Mouse (Mus musculus): ENCODE measurements at regions not wholly inside any gene's neighbourhood (a gene's known extent, or its start where the extent isn't known, plus 50 kb on each side); places are given as distances from the start of the nearest gene placed in this dataset.

DNA sequence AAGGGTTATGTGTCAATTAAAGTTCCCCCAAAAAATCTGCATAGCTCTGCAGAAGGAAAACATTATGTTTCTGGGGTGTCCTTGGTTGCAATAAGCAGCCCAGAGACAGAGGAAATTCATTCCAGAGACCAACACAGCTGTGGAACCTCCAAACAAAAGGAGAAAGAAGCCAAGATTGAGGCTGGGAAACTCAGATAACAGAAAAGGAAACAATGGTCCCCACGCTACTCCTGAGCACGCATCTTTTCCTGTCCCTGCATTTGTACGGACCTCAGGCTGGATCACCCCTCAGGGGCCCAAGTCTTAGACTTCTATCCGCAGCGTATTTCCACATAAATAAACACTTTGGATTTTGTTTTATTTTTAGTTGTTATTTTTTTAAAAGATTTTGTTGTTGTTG, 138.9 kb downstream of the Psmg1 start:
- H3K27me3 ChIP-seq (ENCODE audit: control insufficient read depth, insufficient read depth, low read length) = no peaks in the 10 kb centered on the region
- H3K36me3 ChIP-seq (ENCODE audit: control insufficient read depth, insufficient read depth, low read length) = no peaks in the 10 kb centered on the region
- peak overlapping the region; percentile 75 to 79 for H3K27ac ChIP-seq (replicated peaks in 1 of 2; ENCODE audit: control insufficient read depth in 1 of 2, insufficient read depth in 1 of 2, low read depth in 2 of 2, low read length in 2 of 2)
- no peak overlapping the region for H3K4me2 ChIP-seq (ENCODE audit: low read length)
- H3K9me3 ChIP-seq (ENCODE audit: control insufficient read depth, low read length) = no peaks in the 10 kb centered on the region
- peaks cover 10 to 16% of the 10 kb centered on the region in 2 experiments for H3K4me1 ChIP-seq (ENCODE audit: control insufficient read depth in 2 of 2, insufficient read depth in 2 of 2, low read length in 2 of 2)
- 66% methylated on average over 5 of the region's 5 CpGs for WGBS
- no peak overlapping the region for H3K9ac ChIP-seq (ENCODE audit: low read length)
- no peak for ATAC-seq (ENCODE audit: insufficient number of reproducible peaks, insufficient read depth, low FRiP score, low read depth)
- no peak overlapping the region for H3K4me3 ChIP-seq (ENCODE audit: control insufficient read depth in 1 of 2, insufficient read depth in 1 of 2, low read depth in 1 of 2, low read length in 2 of 2)

GRCm38 (mm10) chr16:95848555-95849082, 142.1 kb downstream of the Psmg1 start:
- Histone ChIP-seq H3K4me2 (ENCODE audit: low read length) (no peak overlapping the region), H3K9me3 (ENCODE audit: control insufficient read depth, low read length) (no peaks in the 10 kb centered on the region), H3K27me3 (ENCODE audit: control insufficient read depth, insufficient read depth, low read length) (no peaks in the 10 kb centered on the region), H3K27ac (replicated peaks in 1 of 2; ENCODE audit: control insufficient read depth in 1 of 2, insufficient read depth in 1 of 2, low read depth in 2 of 2, low read length in 2 of 2) (peak overlapping the region; percentile 18 to 53; a peak in 2 of 4 replicates), H3K36me3 (ENCODE audit: control insufficient read depth, insufficient read depth, low read length) (no peaks in the 10 kb centered on the region), H3K9ac (ENCODE audit: low read length) (no peak overlapping the region), H3K4me3 (ENCODE audit: control insufficient read depth in 1 of 2, insufficient read depth in 1 of 2, low read depth in 1 of 2, low read length in 2 of 2) (no peak overlapping the region), H3K4me1 (ENCODE audit: control insufficient read depth in 2 of 2, insufficient read depth in 2 of 2, low read length in 2 of 2) (peaks cover 10 to 16% of the 10 kb centered on the region in 2 experiments)
- 39% methylated on average over 6 of the region's 6 CpGs for WGBS
- ATAC-seq (ENCODE audit: insufficient number of reproducible peaks, insufficient read depth, low FRiP score, low read depth) = no peak

- 53% methylated on average over 3 of the region's 3 CpGs for WGBS
- Histone ChIP-seq H3K36me3 (ENCODE audit: control insufficient read depth, insufficient read depth, low read length) (no peaks in the 10 kb centered on the region), H3K4me3 (ENCODE audit: control insufficient read depth in 1 of 2, insufficient read depth in 1 of 2, low read depth in 1 of 2, low read length in 2 of 2) (no peak overlapping the region), H3K27me3 (ENCODE audit: control insufficient read depth, insufficient read depth, low read length) (no peaks in the 10 kb centered on the region), H3K9ac (ENCODE audit: low read length) (no peak overlapping the region), H3K9me3 (ENCODE audit: control insufficient read depth, low read length) (no peaks in the 10 kb centered on the region), H3K4me1 (ENCODE audit: control insufficient read depth in 2 of 2, insufficient read depth in 2 of 2, low read length in 2 of 2) (peaks cover 10 to 16% of the 10 kb centered on the region in 2 experiments), H3K27ac (replicated peaks in 1 of 2; ENCODE audit: control insufficient read depth in 1 of 2, insufficient read depth in 1 of 2, low read depth in 2 of 2, low read length in 2 of 2) (peak overlapping the region in 1 of 2 experiments; percentile 53; a peak in 2 of 4 replicates), H3K4me2 (ENCODE audit: low read length) (no peak overlapping the region)
- ATAC-seq (ENCODE audit: insufficient number of reproducible peaks, insufficient read depth, low FRiP score, low read depth) = no peak
Observed at GRCm38 (mm10) chr16:95847765-95848483, 142.8 kb downstream of the Psmg1 start.

DNA sequence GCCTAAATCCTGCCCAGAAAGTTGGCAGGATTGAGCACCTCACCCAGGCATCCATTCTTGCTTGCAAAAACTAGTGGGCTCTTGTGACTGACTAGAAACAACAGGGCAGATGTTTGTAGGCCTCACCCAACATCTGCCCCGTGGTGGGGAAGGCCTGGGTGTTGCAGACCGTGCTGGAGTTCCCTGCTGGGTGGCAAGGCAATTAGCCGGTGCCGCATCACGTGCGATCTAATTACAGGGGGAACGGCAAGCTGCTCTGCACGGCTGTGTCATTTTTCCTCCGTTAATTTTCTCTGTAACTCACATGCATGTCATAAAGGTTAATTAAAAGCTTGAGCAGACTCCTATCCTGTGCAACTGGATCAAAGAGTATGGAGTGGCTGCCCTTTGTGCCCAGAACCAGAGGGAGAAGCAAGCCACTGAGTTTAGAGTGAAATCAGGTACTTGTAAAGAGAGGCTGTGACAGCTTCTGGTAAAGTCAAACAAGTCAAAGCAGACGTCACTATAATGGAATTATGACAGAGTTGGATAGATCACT, 143.5 kb downstream of the Ets2 start:
- H3K27ac ChIP-seq (replicated peaks in 1 of 2; ENCODE audit: control insufficient read depth in 1 of 2, insufficient read depth in 1 of 2, low read depth in 2 of 2, low read length in 2 of 2) = no peak overlapping the region
- H3K4me3 ChIP-seq (ENCODE audit: control insufficient read depth in 1 of 2, insufficient read depth in 1 of 2, low read depth in 1 of 2, low read length in 2 of 2) = no peak overlapping the region
- H3K4me1 ChIP-seq (ENCODE audit: control insufficient read depth in 2 of 2, insufficient read depth in 2 of 2, low read length in 2 of 2) = peaks cover 10 to 16% of the 10 kb centered on the region in 2 experiments
- H3K27me3 ChIP-seq (ENCODE audit: control insufficient read depth, insufficient read depth, low read length) = no peaks in the 10 kb centered on the region
- 72% methylated on average over 10 of the region's 10 CpGs for WGBS
- H3K36me3 ChIP-seq (ENCODE audit: control insufficient read depth, insufficient read depth, low read length) = no peaks in the 10 kb centered on the region
- no peak overlapping the region for H3K9ac ChIP-seq (ENCODE audit: low read length)
- H3K9me3 ChIP-seq (ENCODE audit: control insufficient read depth, low read length) = no peaks in the 10 kb centered on the region
- no peak for ATAC-seq (ENCODE audit: insufficient number of reproducible peaks, insufficient read depth, low FRiP score, low read depth)
- no peak overlapping the region for H3K4me2 ChIP-seq (ENCODE audit: low read length)

DNA sequence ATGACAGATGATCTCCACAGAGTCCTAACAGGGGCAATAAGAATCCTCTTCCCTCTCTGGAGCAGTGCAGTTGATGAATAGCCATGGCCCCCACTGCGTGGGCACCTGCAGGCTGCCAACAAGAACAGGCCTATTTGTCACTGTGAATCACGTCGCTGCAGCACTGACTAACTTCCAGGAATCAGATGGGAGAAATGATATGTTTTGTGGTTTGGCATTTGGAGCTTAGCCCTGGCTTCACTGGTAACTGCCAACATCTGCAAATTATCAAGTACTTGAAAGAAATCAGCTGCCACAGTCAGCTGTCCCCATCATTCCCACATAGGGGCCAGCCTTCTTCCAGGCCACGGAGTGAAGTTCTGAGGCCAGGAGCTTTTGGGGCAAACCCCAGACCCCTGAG, 142.8 kb downstream of the Ets2 start:
- Histone ChIP-seq H3K4me3 (ENCODE audit: control insufficient read depth in 1 of 2, insufficient read depth in 1 of 2, low read depth in 1 of 2, low read length in 2 of 2) (no peak overlapping the region), H3K9ac (ENCODE audit: low read length) (no peak overlapping the region), H3K27me3 (ENCODE audit: control insufficient read depth, insufficient read depth, low read length) (no peaks in the 10 kb centered on the region), H3K9me3 (ENCODE audit: control insufficient read depth, low read length) (no peaks in the 10 kb centered on the region), H3K4me2 (ENCODE audit: low read length) (no peak overlapping the region), H3K36me3 (ENCODE audit: control insufficient read depth, insufficient read depth, low read length) (no peaks in the 10 kb centered on the region), H3K4me1 (ENCODE audit: control insufficient read depth in 2 of 2, insufficient read depth in 2 of 2, low read length in 2 of 2) (peaks cover 10 to 16% of the 10 kb centered on the region in 2 experiments), H3K27ac (replicated peaks in 1 of 2; ENCODE audit: control insufficient read depth in 1 of 2, insufficient read depth in 1 of 2, low read depth in 2 of 2, low read length in 2 of 2) (no peak overlapping the region)
- no peak for ATAC-seq (ENCODE audit: insufficient number of reproducible peaks, insufficient read depth, low FRiP score, low read depth)
- 58% methylated on average over 4 of the region's 4 CpGs for WGBS

- H3K4me2 ChIP-seq (ENCODE audit: low read length) = no peak overlapping the region
- ATAC-seq (ENCODE audit: insufficient number of reproducible peaks, insufficient read depth, low FRiP score, low read depth) = no peak
- H3K9me3 ChIP-seq (ENCODE audit: control insufficient read depth, low read length) = no peaks in the 10 kb centered on the region
- no peak overlapping the region for H3K9ac ChIP-seq (ENCODE audit: low read length)
- no peak overlapping the region for H3K4me3 ChIP-seq (ENCODE audit: control insufficient read depth in 1 of 2, insufficient read depth in 1 of 2, low read depth in 1 of 2, low read length in 2 of 2)
- no peak overlapping the region for H3K27ac ChIP-seq (replicated peaks in 1 of 2; ENCODE audit: control insufficient read depth in 1 of 2, insufficient read depth in 1 of 2, low read depth in 2 of 2, low read length in 2 of 2)
- H3K27me3 ChIP-seq (ENCODE audit: control insufficient read depth, insufficient read depth, low read length) = no peaks in the 10 kb centered on the region
- 71% methylated on average over 3 of the region's 3 CpGs for WGBS
- peaks cover 3% of the 10 kb centered on the region in 2 experiments; a peak in 2 of 4 replicates for H3K4me1 ChIP-seq (ENCODE audit: control insufficient read depth in 2 of 2, insufficient read depth in 2 of 2, low read length in 2 of 2)
- H3K36me3 ChIP-seq (ENCODE audit: control insufficient read depth, insufficient read depth, low read length) = no peaks in the 10 kb centered on the region
Observed at GRCm38 (mm10) chr16:95842766-95843165, 140.9 kb downstream of the Ets2 start.

GRCm38 (mm10) chr16:95839512-95840253, 137.8 kb downstream of the Ets2 start:
- Histone ChIP-seq H3K27me3 (ENCODE audit: control insufficient read depth, insufficient read depth, low read length) (no peaks in the 10 kb centered on the region), H3K4me3 (ENCODE audit: control insufficient read depth in 1 of 2, insufficient read depth in 1 of 2, low read depth in 1 of 2, low read length in 2 of 2) (no peak overlapping the region), H3K4me1 (ENCODE audit: control insufficient read depth in 2 of 2, insufficient read depth in 2 of 2, low read length in 2 of 2) (0 out of 4 replicates have a peak, but pooled peaks cover 2 to 3% of the 10 kb centered on the region in 2 experiments), H3K36me3 (ENCODE audit: control insufficient read depth, insufficient read depth, low read length) (no peaks in the 10 kb centered on the region), H3K9me3 (ENCODE audit: control insufficient read depth, low read length) (no peaks in the 10 kb centered on the region), H3K27ac (replicated peaks in 1 of 2; ENCODE audit: control insufficient read depth in 1 of 2, insufficient read depth in 1 of 2, low read depth in 2 of 2, low read length in 2 of 2) (no peak overlapping the region), H3K4me2 (ENCODE audit: low read length) (no peak overlapping the region), H3K9ac (ENCODE audit: low read length) (no peak overlapping the region)
- 87% methylated on average over 5 of the region's 5 CpGs for WGBS
- no peak for ATAC-seq (ENCODE audit: insufficient number of reproducible peaks, insufficient read depth, low FRiP score, low read depth)

All from heart, embryonic 14.5 days (tissue).